In the genomic region with DNA sequence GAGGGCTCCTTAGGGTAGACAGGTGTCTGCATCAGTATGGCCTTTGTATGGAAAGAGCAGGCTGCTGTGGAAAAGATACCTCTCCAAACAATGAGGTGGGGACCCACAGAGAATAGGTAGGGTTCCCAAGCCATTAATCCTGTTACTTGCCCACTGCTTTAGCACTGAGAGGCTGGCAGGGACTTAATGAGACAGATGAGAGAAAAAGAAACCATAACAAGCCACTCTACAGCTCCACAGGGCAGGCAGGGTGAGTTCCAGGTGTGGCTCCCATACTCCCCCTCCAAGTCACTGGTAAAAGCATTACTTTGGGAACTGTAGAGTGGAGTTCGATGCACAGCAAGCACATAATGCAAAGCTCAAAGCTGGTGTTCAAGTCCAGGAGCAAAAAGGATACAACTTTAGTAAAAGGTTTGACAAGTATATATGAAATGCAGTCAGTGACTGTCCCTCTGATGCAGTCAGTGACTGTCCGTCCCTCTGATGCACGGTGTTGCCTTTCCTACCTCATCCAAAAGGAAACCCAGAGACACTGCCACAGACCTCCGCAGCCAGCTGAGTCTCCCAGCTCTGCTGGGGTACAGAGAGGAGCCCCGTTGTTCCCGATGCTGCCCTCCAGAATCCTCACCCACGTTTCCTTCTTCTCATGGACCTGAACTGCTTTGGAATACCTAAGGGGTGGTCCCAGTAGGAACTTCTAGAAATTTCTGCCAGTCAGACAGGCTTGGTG, we compare ENCODE assay signal across 15 mouse cellular contexts. TPM values are rescaled to one million over a fixed set of nuclear protein-coding genes. Genes with fewer than 3 reads are reported as not detected.
DNase-seq lines count a peak whose midpoint lies in the region; ATAC-seq and TF ChIP-seq lines count a peak whose summit lies in the region.
"Had no signal": no experiment of that assay in that cellular context is flagged by ENCODE, and none has a peak within 500 bp of the region (broad histone marks: within the 10 kb centered on the region; RNA-seq: fewer than 3 reads in every experiment).

No protein-coding gene starts in this region.

- H3K36me3 ChIP-seq in forebrain, embryonic 16.5 days (ENCODE audit: control insufficient read depth, insufficient read depth): no peaks in the 10 kb centered on the region
- H3K36me3 ChIP-seq in midbrain, embryonic 11.5 days (ENCODE audit: control insufficient read depth, insufficient read depth, low read length): no peaks in the 10 kb centered on the region
- no peaks in the 10 kb centered on the region for H3K36me3 ChIP-seq in neural tube, embryonic 15.5 days
- H3K36me3 ChIP-seq: heart, embryonic 10.5 days; limb, embryonic 13.5 days had no signal

- H3K27me3 ChIP-seq in forebrain, embryonic 16.5 days (replicated peaks; ENCODE audit: control insufficient read depth, insufficient read depth, low read length): no peaks in the 10 kb centered on the region
- H3K27me3 ChIP-seq in midbrain, embryonic 11.5 days (ENCODE audit: control insufficient read depth, insufficient read depth, low read length): no peaks in the 10 kb centered on the region; the same call in 1 of the 2 replicates
- peaks cover 18% of the 10 kb centered on the region for H3K27me3 ChIP-seq in neural tube, embryonic 15.5 days (replicated peaks)
- H3K27me3 ChIP-seq: Patski had no signal

- intact Hi-C loops in heart, postnatal 14 days (cut with DNase I): loop anchor here (5.0 to 10.0 kb wide), 3 partner anchors 815 to 1832 kb away; no protein-coding TSS in a partner anchor

- peak overlapping the region; percentile 23; the same call in 1 of the 2 replicates for H3K4me3 ChIP-seq in layer of hippocampus, adult 2 months
- H3K4me3 ChIP-seq in forebrain, embryonic 16.5 days (replicated peaks; ENCODE audit: low read length): peak overlapping the region; percentile 59
- peak overlapping the region; percentile 68 for H3K4me3 ChIP-seq in midbrain, embryonic 11.5 days (ENCODE audit: low read depth, low read length)
- no peak overlapping the region for H3K4me3 ChIP-seq in neural tube, embryonic 15.5 days (replicated peaks)
- H3K4me3 ChIP-seq: heart, embryonic 10.5 days; limb, embryonic 13.5 days had no signal

- TF ChIP-seq CTCF in layer of hippocampus, adult 2 months (conservative IDR thresholded peaks at IDR 0.05): no peak

- WGBS in forebrain, embryonic 16.5 days: 13% methylated on average over 7 of the region's 7 CpGs
- WGBS in midbrain, embryonic 11.5 days: 15% methylated on average over 7 of the region's 7 CpGs
- 21% methylated on average over 7 of the region's 7 CpGs for WGBS in neural tube, embryonic 15.5 days

- no peaks in the 10 kb centered on the region for H3K9me3 ChIP-seq in forebrain, embryonic 16.5 days (ENCODE audit: control insufficient read depth, low read length)
- H3K9me3 ChIP-seq in midbrain, embryonic 11.5 days (ENCODE audit: control insufficient read depth, low read length): no peaks in the 10 kb centered on the region
- no peaks in the 10 kb centered on the region for H3K9me3 ChIP-seq in neural tube, embryonic 15.5 days (replicated peaks)
- H3K9me3 ChIP-seq: heart, embryonic 10.5 days; limb, embryonic 13.5 days had no signal

- H3K27ac ChIP-seq in layer of hippocampus, adult 2 months: peak overlapping the region; percentile 87
- H3K27ac ChIP-seq in forebrain, embryonic 16.5 days (ENCODE audit: low read length): peak overlapping the region; percentile 79
- H3K27ac ChIP-seq in midbrain, embryonic 11.5 days (ENCODE audit: low read depth, low read length): peak overlapping the region; percentile 32
- no peak overlapping the region for H3K27ac ChIP-seq in neural tube, embryonic 15.5 days (replicated peaks)
- H3K27ac ChIP-seq: heart, embryonic 10.5 days; limb, embryonic 13.5 days had no signal

- H3K9ac ChIP-seq in forebrain, embryonic 16.5 days (replicated peaks; ENCODE audit: low read depth, low read length): peak overlapping the region; percentile 44
- peak overlapping the region; percentile 94 for H3K9ac ChIP-seq in midbrain, embryonic 11.5 days (ENCODE audit: low read length)
- no peak overlapping the region for H3K9ac ChIP-seq in neural tube, embryonic 15.5 days (replicated peaks)
- H3K9ac ChIP-seq: limb, embryonic 13.5 days had no signal

- DNase-seq in layer of hippocampus, adult 2 months (ENCODE audit: low spot score in 2 of 2): no peak
- DNase-seq in layer of hippocampus, adult 11-12 months (ENCODE audit: low spot score): no peak
- peak; percentile 86 for DNase-seq in midbrain, embryonic 11.5 days (ENCODE audit: low spot score, missing footprints)
- DNase-seq in heart, postnatal 14 days: no peak
- DNase-seq in left cerebral cortex, adult 9 months (ENCODE audit: low spot score in 2 of 2): no peak
- DNase-seq: lung, adult 2 months had no signal

- H3K4me1 ChIP-seq in forebrain, embryonic 16.5 days (replicated peaks; ENCODE audit: control insufficient read depth, insufficient read depth, low read length): peaks cover 70% of the 10 kb centered on the region
- peaks cover 74% of the 10 kb centered on the region for H3K4me1 ChIP-seq in midbrain, embryonic 11.5 days (ENCODE audit: control insufficient read depth, insufficient read depth, low read length)
- H3K4me1 ChIP-seq in neural tube, embryonic 15.5 days: peaks cover 52% of the 10 kb centered on the region

- H3K4me2 ChIP-seq in forebrain, embryonic 16.5 days (ENCODE audit: low read length): peak overlapping the region; percentile 81
- peak overlapping the region; percentile 76 for H3K4me2 ChIP-seq in midbrain, embryonic 11.5 days
- peak overlapping the region; percentile 27 for H3K4me2 ChIP-seq in neural tube, embryonic 15.5 days
- H3K4me2 ChIP-seq: limb, embryonic 13.5 days had no signal

- ATAC-seq in forebrain, embryonic 16.5 days: no peak
- no peak for ATAC-seq in midbrain, embryonic 11.5 days (ENCODE audit: low FRiP score)
- ATAC-seq in neural tube, embryonic 15.5 days (ENCODE audit: low FRiP score): no peak
- ATAC-seq in erythroblast, adult 5-6 weeks (replicated peaks; ENCODE audit: low FRiP score, poor library complexity, severe bottlenecking): no peak
- ATAC-seq: Patski had no signal

RNA-seq across cellular contexts. Expression of a gene that starts 14.0 kb away (rescaled TPM):
- total RNA-seq in layer of hippocampus, adult 2 months (2021): 10 to 100 TPM; 60.7 to 66.4 TPM
- 41.0 and 56.6 TPM in 2 replicates for polyA plus RNA-seq in forebrain, embryonic 16.5 days (2015; fragmentation: Nextera tagmentation; extraction: Ambion mirVana)
- 26.3 and 27.9 TPM in 2 replicates for polyA plus RNA-seq in midbrain, embryonic 11.5 days (2014; fragmentation: Nextera tagmentation; extraction: Ambion mirVana)
- polyA plus RNA-seq in neural tube, embryonic 15.5 days (2015; fragmentation: Nextera tagmentation; extraction: Ambion mirVana): 6.9 and 9.5 TPM in 2 replicates
- not detected for total RNA-seq in heart, postnatal 14 days (2021)
- not detected in 2 replicates for total RNA-seq in erythroblast, adult 5-6 weeks (2015; ENCODE audit: low replicate concordance)
- 0.14 TPM in 1 of 2 replicates, not detected in the other for total RNA-seq in erythroblast, adult 5-6 weeks (2017; ENCODE audit: low replicate concordance)
- total RNA-seq: adrenal gland, adult 18-20 months; gastrocnemius, adult 18-20 months; megakaryocyte-erythroid progenitor cell, adult 5-6 weeks had no signal

Comparison
In these comparisons a context has a peak if more than half of its experiments do, and no peak if none do; other contexts are left out.
1. H3K4me2 ChIP-seq: peak in every context shown above with its lines; median percentile 81 in forebrain, embryonic 16.5 days; 76 in midbrain, embryonic 11.5 days; 27 in neural tube, embryonic 15.5 days.
2. RNA of a gene that starts 14.0 kb away (total RNA-seq): 60.7 to 66.4 TPM in layer of hippocampus, adult 2 months; not detected in heart, postnatal 14 days and 0.14 TPM in erythroblast, adult 5-6 weeks; every median in the first group is over 10 times any median in the second.